Mouse (Mus musculus) heart, adult 2 months (tissue): ENCODE results near the gene Slfn1. TPM values are rescaled to one million over a fixed set of nuclear protein-coding genes. Genes with fewer than 3 reads are reported as not detected.
A peak's percentile ranks its signal among the peaks of the same experiment; 100 is the strongest.

Experiments used
- DNase-seq, 2 experiments: peaks; one replicate each; pipeline ENCODE4 v3.0.0; 2021
- H3K27ac ChIP-seq: fragments of 200-600 bp; 2 replicates; pipeline ENCODE4 v1.8.1; 2022
- H3K27me3 ChIP-seq: fragments of 200-500 bp; 2 replicates; pipeline ENCODE4 v1.6.1; 2012; ENCODE audit warnings: mild to moderate bottlenecking, low read length, inconsistent platforms, mixed read lengths; ENCODE audit not compliant: control insufficient read depth, insufficient read depth
- H3K36me3 ChIP-seq: fragments of 200-500 bp; 2 replicates; pipeline ENCODE4 v1.6.1; 2012; ENCODE audit warnings: low read length, inconsistent platforms; ENCODE audit not compliant: control insufficient read depth, insufficient read depth
- H3K4me1 ChIP-seq: fragments of 200-500 bp; 2 replicates; pipeline ENCODE4 v1.6.1; 2011; ENCODE audit warnings: low read length; ENCODE audit not compliant: control insufficient read depth, insufficient read depth
- H3K4me3 ChIP-seq: fragments of 200-600 bp; 2 replicates; pipeline ENCODE4 v1.8.1; 2022
- H3K79me2 ChIP-seq: fragments of 200-500 bp; replicated peaks from 2 replicates; pipeline ENCODE4 v1.6.1; 2012; ENCODE audit warnings: mild to moderate bottlenecking, inconsistent platforms, low read length, moderate library complexity, mixed read lengths; ENCODE audit not compliant: control insufficient read depth, insufficient read depth
- H3K9ac ChIP-seq: fragments of 200-500 bp; 2 replicates; pipeline ENCODE4 v1.6.1; 2012; ENCODE audit warnings: low read depth, mild to moderate bottlenecking, control low read depth, inconsistent platforms, low read length, mixed read lengths
- CTCF ChIP-seq: fragments of 200-600 bp; IDR thresholded peaks from 2 replicates; pipeline ENCODE4 v1.8.1; 2022; ENCODE audit warnings: antibody characterized with exemption, mild to moderate bottlenecking, moderate library complexity
- EP300 ChIP-seq: fragments of 200-500 bp; IDR thresholded peaks from 2 replicates; pipeline ENCODE4 v1.6.1; 2011; ENCODE audit warnings: low read depth, low read length, control low read depth; ENCODE audit not compliant: insufficient read depth
- POLR2A ChIP-seq: fragments of 200-500 bp; IDR thresholded peaks from 2 replicates; pipeline ENCODE4 v1.6.1; 2011; ENCODE audit warnings: mild to moderate bottlenecking, low read depth, low read length, control low read depth; ENCODE audit not compliant: insufficient read depth
- WGBS: fragments of 180-500 bp; shearing (Covaris S2); methylation state at CpG from one replicate; pipeline ENCODE4 v1.1.7; 2018; 5-methylcytosine and 5-hydroxymethylcytosine counted together
- intact Hi-C: fragments of 180-260 bp; cut with DNase I; formaldehyde crosslinking; loops from one replicate; pipeline ENCODE4 v1.15.1; 2025
- long read RNA-seq: library from polyadenylated mRNA; stranded (forward); transcript quantifications from one replicate; pipeline ENCODE4 v2.0.0, GENCODE M21; 2021
- polyA plus RNA-seq: library from polyadenylated mRNA; depleted of rRNA; stranded (reverse); fragments of >200 nt; gene quantifications from 2 replicates; pipeline ENCODE4 v1.2.3, GENCODE M21; 2012; rRNA removed
- total RNA-seq, 2 experiments: library from RNA; stranded (reverse); gene quantifications; 2 replicates each; pipeline ENCODE4 v1.2.3; 2021

Slfn1 gene
- total RNA-seq (under 1 TPM in 1 of 2 experiments, not detected in 1; 0.32 TPM), polyA plus RNA-seq (0.50 and 0.84 TPM in 2 replicates)
- long read RNA-seq: 0 reads

DNA sequence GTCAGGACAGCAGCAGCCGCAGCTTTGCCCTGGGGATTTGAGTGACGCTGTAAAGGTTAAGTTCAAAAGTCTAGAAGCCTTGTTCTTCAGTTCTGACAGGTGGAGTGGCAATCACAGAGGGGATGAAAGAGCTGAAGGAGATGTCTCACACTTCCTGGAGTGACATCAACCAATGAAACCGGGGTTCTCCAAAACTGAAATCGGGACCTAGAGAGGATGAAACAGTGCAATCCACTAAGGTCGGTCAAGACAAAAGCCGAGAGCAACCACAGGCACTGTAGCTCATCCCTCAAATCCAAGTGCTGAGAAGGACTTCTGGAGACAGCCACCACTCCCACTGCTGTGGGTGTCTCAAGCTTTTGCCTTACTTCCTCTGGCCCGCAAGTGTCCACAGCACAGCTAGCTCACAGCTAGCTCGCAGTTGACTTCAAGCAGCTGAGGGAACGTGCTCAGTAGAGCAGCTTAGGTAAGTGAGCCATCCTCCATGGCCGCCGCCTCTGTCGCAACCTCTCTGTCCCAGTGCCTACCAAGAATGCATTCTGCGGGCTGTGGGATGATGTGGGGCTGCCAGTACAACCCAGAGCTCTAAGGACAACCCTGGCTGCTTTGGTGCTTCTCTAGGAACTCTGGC, at the start of gene Slfn1:
TSS of gene Slfn1 (plus strand) at position 253 of the 631 bp plus-strand sequence.
- no peak within 1 kb of the TSS for H3K9ac ChIP-seq
- no peak within 1 kb of the TSS for H3K27ac ChIP-seq
- H3K4me1 ChIP-seq: peaks cover 3% of the 10 kb centered on the region
- WGBS: 74% methylated on average over 13 of the region's 13 CpGs
- no peak within 1 kb of the TSS for H3K4me3 ChIP-seq
- TF ChIP-seq EP300 (no peak), CTCF (no peak), POLR2A (no peak)
- no peaks in the 10 kb centered on the region for H3K27me3 ChIP-seq
- DNase-seq: peak in 1 of 2 experiments; percentile 21
- H3K36me3 ChIP-seq: no peaks in the 10 kb centered on the region
- intact Hi-C loops: no loop called here
- H3K79me2 ChIP-seq: no peaks in the 10 kb centered on the region

DNA sequence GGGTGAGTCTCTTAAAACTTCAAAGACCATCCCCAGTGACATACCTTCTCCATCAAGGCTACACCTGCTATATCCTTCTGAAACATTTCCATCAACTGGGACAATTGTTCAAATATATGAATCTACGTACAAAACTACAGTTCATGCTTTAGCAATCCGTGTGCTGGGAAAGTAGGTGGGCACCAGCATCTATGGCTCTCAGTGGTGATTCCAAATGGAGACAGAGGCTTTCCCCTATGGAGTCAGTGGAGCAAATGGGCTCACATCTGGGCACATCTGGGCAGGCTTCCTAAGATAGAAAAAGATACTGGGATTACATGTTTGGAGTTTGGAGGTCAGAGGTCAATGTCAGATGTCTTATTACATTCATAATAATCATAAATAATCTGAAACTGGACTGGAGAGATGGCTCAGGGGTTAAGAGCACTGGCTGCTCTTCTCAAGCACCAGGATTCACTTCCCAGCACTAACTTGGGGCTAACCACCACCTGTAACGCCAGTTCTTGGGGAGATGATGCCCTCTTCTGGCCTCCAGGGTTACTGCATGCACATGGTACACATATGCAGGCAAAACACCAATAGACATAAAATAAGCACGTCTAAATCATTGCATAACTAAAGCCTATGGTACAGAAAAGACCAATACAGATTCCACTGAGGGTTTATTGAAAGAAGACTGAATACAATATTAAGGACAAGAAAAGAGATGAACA, 48.5 kb upstream of the Slfn1 start:
- H3K27me3 ChIP-seq: no peaks in the 10 kb centered on the region
- no peak for TF ChIP-seq EP300
- TF ChIP-seq CTCF: peak; percentile 44
- intact Hi-C loops: no loop called here
- H3K27ac ChIP-seq: no peak overlapping the region
- no peak overlapping the region for H3K9ac ChIP-seq
- no peak overlapping the region for H3K4me3 ChIP-seq
- H3K79me2 ChIP-seq: no peaks in the 10 kb centered on the region
- peaks cover 4% of the 10 kb centered on the region for H3K4me1 ChIP-seq
- no peak for DNase-seq
- H3K36me3 ChIP-seq: peaks cover 4% of the 10 kb centered on the region
- 81% methylated on average over 4 of the region's 4 CpGs for WGBS

DNA sequence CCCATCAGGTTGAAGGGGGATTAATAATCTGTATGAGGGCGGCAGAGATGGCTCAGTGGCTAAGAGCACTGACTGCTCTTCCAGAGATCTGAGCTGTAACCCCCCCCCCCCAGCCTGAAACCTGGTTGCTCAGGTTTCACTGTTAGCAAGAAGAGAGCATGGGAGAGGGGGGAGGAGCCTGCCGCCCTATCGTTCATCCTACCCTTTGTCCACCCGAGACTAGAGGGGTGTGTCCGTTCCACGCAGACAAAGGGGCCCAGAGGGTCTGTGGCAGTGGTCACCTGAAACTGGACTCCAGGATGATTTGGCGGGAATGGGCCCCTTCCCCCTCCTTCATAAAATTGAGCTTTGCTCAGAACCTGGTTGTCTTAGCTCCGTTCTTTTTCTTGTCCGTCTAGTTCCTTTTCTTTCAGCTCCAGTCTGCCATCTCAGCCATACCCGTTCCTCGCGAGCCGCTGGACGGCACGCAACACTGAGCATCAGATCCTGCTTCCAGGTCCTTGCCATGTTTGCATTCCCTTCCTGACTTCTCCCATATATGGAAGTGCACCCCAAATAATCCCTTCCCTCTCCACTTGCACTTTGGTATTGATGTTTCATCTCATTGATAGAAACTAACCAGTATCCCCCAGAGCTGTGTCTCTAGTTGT, 46.2 kb upstream of the Slfn1 start:
- TF ChIP-seq EP300 (no peak), CTCF (no peak), POLR2A (no peak)
- peaks cover 4% of the 10 kb centered on the region for H3K36me3 ChIP-seq
- DNase-seq: peak in 1 of 2 experiments; percentile 6
- peaks cover 2% of the 10 kb centered on the region for H3K4me1 ChIP-seq
- WGBS: 94% methylated on average over 15 of the region's 15 CpGs
- intact Hi-C loops: no loop called here
- no peaks in the 10 kb centered on the region for H3K27me3 ChIP-seq
- H3K9ac ChIP-seq: no peak overlapping the region
- H3K79me2 ChIP-seq: no peaks in the 10 kb centered on the region
- no peak overlapping the region for H3K4me3 ChIP-seq
- H3K27ac ChIP-seq: no peak overlapping the region

DNA sequence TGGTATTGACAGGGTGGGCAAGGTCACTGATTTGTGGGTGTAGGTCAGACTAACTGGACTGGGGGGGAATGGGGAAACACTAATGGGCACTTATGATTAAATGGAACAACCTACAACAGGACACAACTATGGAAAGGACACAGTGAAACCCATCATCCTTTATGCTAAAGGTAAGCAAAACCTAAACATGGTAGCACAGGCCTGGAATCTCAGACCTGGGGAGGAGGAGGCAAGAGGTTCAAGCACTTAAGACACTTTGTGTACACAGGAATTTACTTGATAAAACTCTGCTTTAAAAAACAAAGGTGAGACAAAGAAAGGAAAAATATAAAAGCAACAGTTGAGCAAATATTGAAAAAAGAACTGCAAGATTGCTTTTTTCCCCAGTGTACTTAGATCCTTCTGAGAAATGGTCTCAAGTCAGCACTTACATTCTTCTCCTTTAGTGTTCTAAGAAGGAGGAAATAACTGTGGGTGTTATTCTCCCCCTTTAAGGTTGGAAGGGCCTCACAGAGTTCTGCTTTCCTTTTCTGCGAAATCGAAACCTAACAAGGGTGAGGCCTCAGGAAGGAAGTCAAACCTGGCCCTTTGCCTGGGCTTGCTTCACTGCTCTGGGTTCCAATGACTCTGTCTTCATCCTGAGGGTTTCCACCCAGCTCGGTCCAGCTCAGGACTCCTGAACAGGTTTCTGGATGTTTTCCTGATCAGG, 38.8 kb upstream of the Slfn1 start:
- no peak overlapping the region for H3K9ac ChIP-seq
- intact Hi-C loops: no loop called here
- DNase-seq: peak; percentile 80 to 90
- 23% methylated on average over 3 of the region's 3 CpGs for WGBS
- no peaks in the 10 kb centered on the region for H3K27me3 ChIP-seq
- no peak overlapping the region for H3K4me3 ChIP-seq
- peak; percentile 51 for TF ChIP-seq POLR2A
- no peak for TF ChIP-seq CTCF
- peak; percentile 87; the same call in 1 of the 2 replicates for TF ChIP-seq EP300
- H3K4me1 ChIP-seq: peaks cover 9% of the 10 kb centered on the region
- no peaks in the 10 kb centered on the region for H3K79me2 ChIP-seq
- peaks cover 3% of the 10 kb centered on the region; the same call in 1 of the 2 replicates for H3K36me3 ChIP-seq
- H3K27ac ChIP-seq: peak overlapping the region; percentile 86

DNA sequence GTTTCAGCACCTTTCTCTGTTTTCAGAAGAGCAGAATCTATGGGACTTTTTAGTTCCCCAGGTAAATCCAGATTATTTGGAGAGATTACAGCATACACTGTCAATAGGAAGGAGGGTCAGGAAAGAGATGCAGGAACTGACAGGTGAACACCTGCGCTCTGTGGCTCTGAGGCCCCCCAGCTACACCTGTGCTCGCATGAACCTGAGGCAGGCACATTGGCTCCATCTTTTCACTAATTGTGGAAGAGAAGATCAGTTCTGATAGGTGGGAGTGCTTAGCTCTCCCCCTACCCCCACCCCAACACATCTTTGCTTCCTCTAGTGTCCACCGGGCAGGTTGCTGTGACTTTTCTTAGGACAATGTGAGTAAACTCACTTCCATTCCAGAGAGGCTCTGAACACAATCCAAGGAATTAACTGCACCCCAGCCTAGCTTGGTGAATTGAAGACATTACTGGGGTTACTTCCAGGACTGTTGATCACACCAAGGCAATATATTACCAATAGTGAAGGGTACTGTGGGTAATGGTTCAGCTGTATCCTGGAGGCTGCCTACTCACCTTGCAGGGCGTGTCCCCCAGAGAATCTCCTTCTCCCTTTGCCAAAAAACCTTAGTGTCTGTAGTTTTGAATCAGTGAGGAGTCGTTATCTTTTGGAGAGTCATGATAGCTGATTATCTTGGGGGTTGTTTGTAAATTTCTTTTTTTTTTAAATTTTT, 38.1 kb upstream of the Slfn1 start:
- intact Hi-C loops: no loop called here
- TF ChIP-seq EP300 (no peak), POLR2A (no peak), CTCF (no peak)

More for the DNA sequence above, 38.1 kb upstream of the Slfn1 start:
- Histone ChIP-seq H3K27me3 (no peaks in the 10 kb centered on the region), H3K27ac (peak overlapping the region; percentile 86), H3K4me3 (no peak overlapping the region), H3K79me2 (no peaks in the 10 kb centered on the region), H3K9ac (peak overlapping the region; percentile 25; the same call in 1 of the 2 replicates), H3K36me3 (peaks cover 3% of the 10 kb centered on the region; the same call in 1 of the 2 replicates), H3K4me1 (peaks cover 9% of the 10 kb centered on the region)
- 58% methylated on average over 5 of the region's 5 CpGs for WGBS
- peak in 1 of 2 experiments; percentile 35 for DNase-seq
